Mouse (Mus musculus): Measurements from ENCODE around the gene Uba3. TPM values are rescaled to one million over a fixed set of nuclear protein-coding genes. Genes with fewer than 3 reads are reported as not detected.

The Uba3 gene
- total RNA-seq, 2 experiments from 2014 or later = 58.8 to 59.4 TPM

DNA sequence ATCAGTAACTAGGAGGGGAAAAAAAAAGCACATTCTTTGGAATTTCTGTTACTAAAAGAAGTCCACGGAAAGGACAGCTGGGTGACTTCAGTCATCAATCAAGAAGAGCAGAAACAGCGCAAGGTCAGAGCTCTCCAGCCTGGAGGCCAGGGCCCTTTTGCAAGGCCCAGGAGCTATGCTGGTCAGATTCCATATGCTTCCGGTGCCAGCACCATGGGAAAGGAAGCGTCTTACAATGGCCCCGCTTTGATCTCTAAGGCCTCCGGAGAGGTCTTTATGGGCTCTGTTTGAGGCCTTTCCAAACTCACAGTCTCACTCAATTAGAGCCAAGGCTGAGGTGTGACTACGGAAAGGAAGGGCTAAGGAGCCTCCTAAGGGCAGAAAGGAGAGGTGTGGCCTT, 61.1 kb downstream of the Uba3 start:
- peak; percentile 46 to 58 for DNase-seq (ENCODE audit: low spot score in 2 of 2)

DNA sequence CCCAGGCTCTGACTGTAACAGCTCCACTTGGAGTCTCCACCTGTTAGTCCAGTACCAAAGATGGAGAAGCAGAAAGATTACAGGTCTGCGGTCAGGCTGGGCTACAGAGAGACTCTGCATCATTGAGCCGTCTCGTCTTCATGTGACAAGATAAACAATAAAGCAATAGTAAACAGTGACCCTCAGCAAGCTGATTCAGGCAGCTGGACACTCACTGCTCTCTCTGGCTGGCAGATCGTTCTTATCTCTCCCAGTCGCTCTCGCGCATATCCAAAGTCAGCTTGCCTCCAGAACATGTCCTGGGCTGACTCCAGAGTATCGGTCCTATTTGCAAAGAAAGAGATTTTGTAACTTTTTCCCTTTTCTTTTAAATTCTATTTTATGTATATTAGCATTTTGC, 62.8 kb downstream of the Uba3 start:
- DNase-seq (ENCODE audit: low spot score in 2 of 2) = no peak

DNA sequence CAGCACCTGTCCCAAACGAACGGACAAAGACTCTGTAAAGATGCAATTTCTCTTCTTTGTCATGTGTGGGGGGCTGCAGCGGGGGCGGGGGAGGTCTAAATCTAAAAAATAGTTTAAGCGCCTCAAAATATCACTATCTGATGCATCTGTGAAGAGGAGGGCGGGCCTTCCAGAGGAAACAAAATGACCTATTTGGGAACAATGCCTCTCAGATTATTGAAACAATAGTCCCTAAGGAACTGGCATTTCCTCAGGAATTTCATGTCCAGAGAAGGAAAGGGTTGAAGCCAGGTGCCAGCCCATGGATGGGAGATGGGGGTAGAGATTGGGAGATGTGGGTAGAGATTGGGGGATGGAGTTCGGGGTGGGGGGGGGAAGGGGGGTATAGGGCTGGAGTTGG, 63.6 kb downstream of the Uba3 start:
- no peak for DNase-seq (ENCODE audit: low spot score in 2 of 2)

Other genes starting within 250 kb of the Uba3 start
- 1 to 10 TPM in 1 of 2 experiments, under 1 TPM in 1; 0.89 to 1.1 TPM for gene Fam19a4, start 145.2 kb downstream of the Uba3 start, total RNA-seq (2021)
- gene Eogt, start 56.5 kb downstream of the Uba3 start, total RNA-seq (2021) = 10 to 100 TPM; 20.4 to 27.1 TPM
- gene Tmf1, start 26.5 kb downstream of the Uba3 start, total RNA-seq (2021) = 10 to 100 TPM; 45.6 to 59.7 TPM
- 100 to 1,000 TPM in 1 of 2 experiments, 10 to 100 TPM in 1; 96.5 to 123 TPM for gene Arl6ip5, start 5.0 kb upstream of the Uba3 start, total RNA-seq (2021)
- gene Lmod3, start 47.1 kb upstream of the Uba3 start, total RNA-seq (2021) = under 1 TPM in 1 of 2 experiments, not detected in 1; 0.45 TPM